43 mouse cellular contexts compared by ENCODE assay signal in genomic region chr6:87079457-87079856, GRCm38 (mm10). TPM values are rescaled to one million over a fixed set of nuclear protein-coding genes. Genes with fewer than 3 reads are reported as not detected.
"Had no signal": no experiment of that assay in that cellular context is flagged by ENCODE, and none has a peak within 500 bp of the region (broad histone marks: within the 10 kb centered on the region; RNA-seq: fewer than 3 reads in every experiment).

No protein-coding gene starts in this region.

- H3K9ac ChIP-seq: heart, embryonic 13.5 days; heart, embryonic 15.5 days; hindbrain, embryonic 12.5 days; hindbrain, embryonic 13.5 days; hindbrain, embryonic 14.5 days; hindbrain, embryonic 15.5 days; intestine, embryonic 15.5 days; kidney, embryonic 15.5 days had no signal

- H3K27me3 ChIP-seq: heart, embryonic 13.5 days; heart, embryonic 15.5 days; hindbrain, embryonic 12.5 days; hindbrain, embryonic 13.5 days; hindbrain, embryonic 15.5 days; intestine, embryonic 15.5 days; kidney, embryonic 15.5 days had no signal

- H3K4me2 ChIP-seq: heart, embryonic 13.5 days; heart, embryonic 15.5 days; hindbrain, embryonic 12.5 days; hindbrain, embryonic 13.5 days; hindbrain, embryonic 14.5 days; hindbrain, embryonic 15.5 days; intestine, embryonic 15.5 days; kidney, embryonic 15.5 days had no signal

- H3K27ac ChIP-seq: heart, embryonic 13.5 days; heart, embryonic 15.5 days; hindbrain, embryonic 10.5 days; hindbrain, embryonic 12.5 days; hindbrain, embryonic 13.5 days; hindbrain, embryonic 14.5 days; hindbrain, embryonic 15.5 days; hindbrain, postnatal 0 days; intestine, embryonic 15.5 days; kidney, embryonic 15.5 days; kidney, postnatal 0 days; layer of hippocampus, adult 2 months; left cerebral cortex, adult 2 months had no signal

- H3K4me1 ChIP-seq: hindbrain, embryonic 12.5 days; hindbrain, embryonic 13.5 days; hindbrain, embryonic 15.5 days; intestine, embryonic 15.5 days; kidney, embryonic 15.5 days had no signal

- H3K9me3 ChIP-seq: heart, embryonic 13.5 days; heart, embryonic 15.5 days; hindbrain, embryonic 10.5 days; hindbrain, embryonic 12.5 days; hindbrain, embryonic 13.5 days; hindbrain, embryonic 15.5 days; intestine, embryonic 15.5 days; kidney, embryonic 15.5 days had no signal

- ATAC-seq: hindbrain, embryonic 16.5 days; hindbrain, postnatal 0 days; inflammation-experienced regulatory T-cells, adult 6 months; intestine, embryonic 15.5 days; intestine, embryonic 16.5 days; intestine, postnatal 0 days had no signal

- H3K4me3 ChIP-seq: heart, embryonic 13.5 days; heart, embryonic 15.5 days; hindbrain, embryonic 10.5 days; hindbrain, embryonic 12.5 days; hindbrain, embryonic 13.5 days; hindbrain, embryonic 15.5 days; intestine, embryonic 15.5 days; kidney, embryonic 15.5 days; layer of hippocampus, adult 2 months; left cerebral cortex, adult 2 months had no signal

- DNase-seq: heart, postnatal 10 days; heart, postnatal 14 days; heart, postnatal 36 days; heart, postnatal 4 days; kidney, adult 11 months; kidney, adult 18-20 months; kidney, adult 2 months; kidney, adult 8-10 months; kidney, adult 9 months; kidney, postnatal 10 days; kidney, postnatal 14 days; kidney, postnatal 25 days; kidney, postnatal 36 days; kidney, postnatal 4 days; layer of hippocampus, adult 9-11 months; layer of hippocampus, postnatal 36 days had no signal

RNA-seq across cellular contexts. Expression of gene D6Ertd527e, which starts 25.1 kb away (rescaled TPM):
- total RNA-seq: heart, postnatal 10 days; heart, postnatal 14 days; heart, postnatal 25 days; heart, postnatal 36 days; heart, postnatal 4 days; hematopoietic stem cell, adult 5-6 weeks; layer of hippocampus, adult 18-20 months; layer of hippocampus, adult 2 months; layer of hippocampus, adult 8-10 months; layer of hippocampus, postnatal 10 days; layer of hippocampus, postnatal 14 days; layer of hippocampus, postnatal 25 days; layer of hippocampus, postnatal 36 days; left cerebral cortex, adult 18-20 months; left cerebral cortex, adult 2 months had no signal
- polyA plus RNA-seq: heart, embryonic 14.5 days; hindbrain, embryonic 11.5 days had no signal
